Mouse (Mus musculus) adrenal gland, postnatal 10 days (tissue): ENCODE data around the gene Gm21887. TPM values are rescaled to one million over a fixed set of nuclear protein-coding genes. Genes with fewer than 3 reads are reported as not detected.
A peak's percentile ranks its signal among the peaks of the same experiment; 100 is the strongest.
"Not testable (repeated sequence)": the region's sequence is repeated elsewhere in the genome, so short reads cannot be mapped to it uniquely, and the experiment has no call there.

Experiments
- DNase-seq: peaks from one replicate; pipeline ENCODE4 v3.0.0; 2021; ENCODE audit warnings: mixed read lengths
- total RNA-seq, 2 experiments: library from RNA; stranded (reverse); gene quantifications; 2 replicates each; pipeline ENCODE4 v1.2.3; 2021

Gm21887 gene
- total RNA-seq, 2 experiments from 2014 or later: 102 to 237 TPM

GRCm38 (mm10) chrX:169983401-169984165 is 25.9 kb upstream of the Gm21887 start:
- peak; percentile 12 for DNase-seq

- DNase-seq: peak; percentile 5
Observed at GRCm38 (mm10) chrX:169984331-169984730, 25.1 kb upstream of the Gm21887 start.

GRCm38 (mm10) chrX:169984853-169985252 is 24.6 kb upstream of the Gm21887 start:
- DNase-seq: peak; percentile 32

GRCm38 (mm10) chrX:169985796-169986195 is 23.7 kb upstream of the Gm21887 start:
- DNase-seq: peak; percentile 59

GRCm38 (mm10) chrX:169986519-169987367 is 22.7 kb upstream of the Gm21887 start:
- DNase-seq: peak; percentile 88

- peak; percentile 64 for DNase-seq
Observed at GRCm38 (mm10) chrX:169987368-169987837, 22.1 kb upstream of the Gm21887 start.

GRCm38 (mm10) chrX:169988571-169989218 is 20.8 kb upstream of the Gm21887 start:
- DNase-seq: peak; percentile 67

- not testable (repeated sequence) for DNase-seq
Observed at GRCm38 (mm10) chrX:169989219-169989595, 20.3 kb upstream of the Gm21887 start.

GRCm38 (mm10) chrX:169989691-169990631 is 19.5 kb upstream of the Gm21887 start:
- DNase-seq: peak; percentile 89

GRCm38 (mm10) chrX:169991128-169991873 is 18.2 kb upstream of the Gm21887 start:
- DNase-seq: peak; percentile 98

- DNase-seq: peak; percentile 53
Observed at GRCm38 (mm10) chrX:169992086-169992930, 17.2 kb upstream of the Gm21887 start.

GRCm38 (mm10) chrX:169992951-169993547 is 16.4 kb upstream of the Gm21887 start:
- DNase-seq: peak; percentile 56

- peak; percentile 77 for DNase-seq
Observed at GRCm38 (mm10) chrX:169994011-169994865, 15.2 kb upstream of the Gm21887 start.

- DNase-seq: peak; percentile 24
Observed at GRCm38 (mm10) chrX:169994866-169995711, 14.4 kb upstream of the Gm21887 start.

- peak; percentile 55 for DNase-seq
Observed at GRCm38 (mm10) chrX:169995909-169996521, 13.4 kb upstream of the Gm21887 start.

- DNase-seq: peak; percentile 90
Observed at GRCm38 (mm10) chrX:169996926-169997325, 12.5 kb upstream of the Gm21887 start.

- not testable (repeated sequence) for DNase-seq
Observed at GRCm38 (mm10) chrX:169997456-169997853, 12.0 kb upstream of the Gm21887 start.
